Mouse (Mus musculus) brain, embryonic 14.5 days (tissue): ENCODE results near the gene Dnm1.

Experiments
- CTCF ChIP-seq: fragments of 200-500 bp; IDR thresholded peaks from 2 replicates; pipeline ENCODE4 v1.5.1; 2012; ENCODE audit warnings: inconsistent platforms, mild to moderate bottlenecking, moderate library complexity, borderline replicate concordance; ENCODE audit not compliant: insufficient read depth, insufficient read length; ENCODE audit errors: extremely low read depth
- POLR2A ChIP-seq: fragments of 200-500 bp; IDR thresholded peaks from 2 replicates; pipeline ENCODE4 v1.6.1; 2012; ENCODE audit warnings: mild to moderate bottlenecking, inconsistent platforms, borderline replicate concordance; ENCODE audit not compliant: poor library complexity, insufficient read depth, insufficient read length, severe bottlenecking; ENCODE audit errors: extremely low read depth

GRCm38 (mm10) chr2:32339912-32340642, 13.1 kb downstream of the Dnm1 start:
- TF ChIP-seq CTCF: no peak
- TF ChIP-seq POLR2A: no peak
